Mouse (Mus musculus): ENCODE measurements at regions not wholly inside any gene's neighbourhood (a gene's known extent, or its start where the extent isn't known, plus 50 kb on each side); places are given as distances from the start of the nearest gene placed in this dataset.
"Not testable (repeated sequence)": the region's sequence is repeated elsewhere in the genome, so short reads cannot be mapped to it uniquely, and the experiment has no call there.

GRCm38 (mm10) chr12:69481420-69481819 lies 101.4 kb downstream of the Vcpkmt start:
- H3K4me3 ChIP-seq: no peak overlapping the region
- H3K9me3 ChIP-seq (replicated peaks): no peaks in the 10 kb centered on the region
- H3K36me3 ChIP-seq: no peaks in the 10 kb centered on the region
- 77% methylated on average over 3 of the region's 3 CpGs for WGBS
- no peak overlapping the region for H3K4me2 ChIP-seq (replicated peaks)
- H3K4me1 ChIP-seq: peaks cover 16% of the 10 kb centered on the region
- ATAC-seq (ENCODE audit: low FRiP score): no peak
- H3K27me3 ChIP-seq: no peaks in the 10 kb centered on the region
- H3K27ac ChIP-seq: no peak overlapping the region
- no peak overlapping the region for H3K9ac ChIP-seq

DNA sequence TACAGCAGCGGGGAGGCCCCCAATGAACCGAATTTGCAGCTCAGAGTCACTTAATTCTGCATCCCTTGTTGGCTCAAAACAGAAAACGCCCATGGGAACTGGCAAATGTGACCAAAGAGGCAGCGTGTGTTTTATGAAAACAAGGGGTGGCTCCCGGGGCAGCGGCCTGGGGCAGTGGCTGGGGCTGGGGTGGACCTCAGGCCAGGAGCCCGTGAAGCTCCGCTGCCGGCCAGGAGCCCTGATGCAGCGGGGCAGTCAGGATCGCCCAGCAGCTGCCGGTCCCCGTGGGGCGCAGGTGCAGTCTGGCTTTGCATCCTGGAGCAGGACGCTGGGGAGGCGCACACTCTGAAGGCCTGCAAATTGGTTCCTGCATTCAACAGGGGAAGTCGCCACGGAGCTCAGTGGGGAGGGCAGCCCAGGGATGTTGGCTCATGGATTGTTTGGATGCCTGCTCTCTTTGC lies 104.4 kb upstream of the Gm9887 start:
- Histone ChIP-seq H3K9ac (peak overlapping the region; percentile 33; the same call in 1 of the 2 replicates), H3K4me2 (replicated peaks) (peak overlapping the region; percentile 43), H3K4me1 (peaks cover 31% of the 10 kb centered on the region), H3K27me3 (no peaks in the 10 kb centered on the region), H3K9me3 (replicated peaks) (no peaks in the 10 kb centered on the region), H3K4me3 (peak overlapping the region; percentile 2; the same call in 1 of the 2 replicates), H3K36me3 (no peaks in the 10 kb centered on the region), H3K27ac (0 out of 2 replicates have a peak overlapping the region, but pooled peaks have one; percentile 8)
- ATAC-seq (ENCODE audit: low FRiP score): 0 out of 2 replicates have a peak, but pooled peaks have one; percentile 52
- WGBS: 6% methylated on average over 18 of the region's 18 CpGs

DNA sequence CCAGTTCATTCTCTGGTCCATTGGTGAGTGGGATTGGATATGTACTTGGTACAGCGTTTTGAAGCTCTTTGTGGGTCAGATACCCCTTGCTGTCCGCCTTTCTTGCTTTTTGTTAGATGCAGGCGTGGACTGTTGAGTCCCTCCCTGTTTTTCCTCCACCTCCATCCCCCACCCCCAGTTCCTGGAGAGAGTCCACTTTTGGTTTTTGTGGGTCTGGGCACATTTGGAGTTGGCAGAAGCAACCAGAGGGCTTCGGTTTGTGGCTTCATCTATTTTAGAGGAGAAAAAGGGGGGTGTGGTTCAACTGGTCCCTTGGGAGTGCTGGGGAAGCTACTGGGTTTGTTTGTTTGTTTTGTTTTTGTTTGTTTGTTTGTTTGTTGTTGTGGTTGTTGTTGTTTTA lies 103.9 kb upstream of the Gm9887 start:
- Histone ChIP-seq H3K4me3 (no peak overlapping the region), H3K27ac (no peak overlapping the region), H3K9me3 (replicated peaks) (no peaks in the 10 kb centered on the region), H3K4me1 (peaks cover 31% of the 10 kb centered on the region), H3K9ac (no peak overlapping the region), H3K4me2 (replicated peaks) (no peak overlapping the region), H3K36me3 (no peaks in the 10 kb centered on the region), H3K27me3 (no peaks in the 10 kb centered on the region)
- WGBS: 69% methylated on average over 4 of the region's 4 CpGs
- ATAC-seq (ENCODE audit: low FRiP score): no peak

- Histone ChIP-seq H3K9ac (no peak overlapping the region), H3K4me2 (replicated peaks) (no peak overlapping the region), H3K36me3 (no peaks in the 10 kb centered on the region), H3K4me3 (no peak overlapping the region), H3K27me3 (no peaks in the 10 kb centered on the region), H3K27ac (peak overlapping the region; percentile 62), H3K9me3 (replicated peaks) (no peaks in the 10 kb centered on the region), H3K4me1 (peaks cover 31% of the 10 kb centered on the region)
- ATAC-seq (ENCODE audit: low FRiP score): no peak
- 55% methylated on average over 17 of the region's 17 CpGs for WGBS
These were observed 102.8 kb upstream of the Gm9887 start for GRCm38 (mm10) chr12:69474916-69475661.

- Histone ChIP-seq H3K36me3 (no peaks in the 10 kb centered on the region), H3K27ac (peak overlapping the region; percentile 62), H3K4me2 (replicated peaks) (no peak overlapping the region), H3K9me3 (replicated peaks) (no peaks in the 10 kb centered on the region), H3K27me3 (no peaks in the 10 kb centered on the region), H3K4me3 (no peak overlapping the region), H3K4me1 (peaks cover 31% of the 10 kb centered on the region), H3K9ac (no peak overlapping the region)
- WGBS: 40% methylated on average over 14 of the region's 14 CpGs
- ATAC-seq (ENCODE audit: low FRiP score): peak; percentile 13; the same call in 1 of the 2 replicates
These were observed 102.1 kb upstream of the Gm9887 start for GRCm38 (mm10) chr12:69474141-69474915.

DNA sequence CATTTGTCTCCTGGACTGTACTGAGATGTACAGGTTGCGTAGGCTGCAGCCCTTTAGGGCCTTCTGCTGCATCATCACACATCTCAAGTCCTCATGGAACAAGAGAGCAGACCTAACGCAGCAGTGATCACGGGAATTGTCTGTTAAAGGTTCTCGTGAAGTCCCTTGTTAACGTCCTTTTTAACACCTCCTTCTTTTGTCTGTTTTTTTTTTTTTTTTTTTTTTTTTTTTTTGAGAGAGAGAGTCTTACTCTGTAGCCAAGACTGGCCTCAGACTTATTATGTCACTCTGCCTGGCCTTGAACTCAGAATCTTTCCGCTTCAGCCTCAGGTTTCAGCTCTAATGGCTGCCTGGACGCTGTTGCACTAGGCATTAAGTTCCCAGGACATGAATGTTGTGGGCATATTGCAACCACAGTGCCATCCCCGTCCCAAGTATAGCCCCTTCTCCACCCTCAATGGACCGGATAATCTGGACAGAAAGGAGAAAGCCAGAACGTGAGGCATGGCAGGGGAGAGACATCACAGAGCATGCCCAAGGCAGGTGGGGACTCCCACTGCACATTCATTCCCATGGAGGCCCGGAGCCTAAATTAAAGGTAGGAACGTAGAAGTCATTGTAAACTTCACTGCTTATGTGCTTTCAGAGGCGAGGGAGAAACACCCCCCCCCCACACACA lies 101.3 kb upstream of the Gm9887 start:
- H3K4me3 ChIP-seq: no peak overlapping the region
- 75% methylated on average over 13 of the region's 13 CpGs for WGBS
- ATAC-seq (ENCODE audit: low FRiP score): no peak
- no peak overlapping the region for H3K9ac ChIP-seq
- no peaks in the 10 kb centered on the region for H3K27me3 ChIP-seq
- no peaks in the 10 kb centered on the region for H3K36me3 ChIP-seq
- peak overlapping the region; percentile 62 for H3K27ac ChIP-seq
- H3K9me3 ChIP-seq (replicated peaks): no peaks in the 10 kb centered on the region
- peaks cover 31% of the 10 kb centered on the region for H3K4me1 ChIP-seq
- H3K4me2 ChIP-seq (replicated peaks): no peak overlapping the region

GRCm38 (mm10) chr12:69472912-69473311 lies 100.7 kb upstream of the Gm9887 start:
- no peak overlapping the region for H3K4me3 ChIP-seq
- H3K9me3 ChIP-seq (replicated peaks): no peaks in the 10 kb centered on the region
- no peak overlapping the region for H3K27ac ChIP-seq
- ATAC-seq (ENCODE audit: low FRiP score): no peak
- peaks cover 31% of the 10 kb centered on the region for H3K4me1 ChIP-seq
- H3K9ac ChIP-seq: no peak overlapping the region
- 91% methylated on average over 9 of the region's 9 CpGs for WGBS
- H3K4me2 ChIP-seq (replicated peaks): no peak overlapping the region
- no peaks in the 10 kb centered on the region for H3K36me3 ChIP-seq
- no peaks in the 10 kb centered on the region for H3K27me3 ChIP-seq

DNA sequence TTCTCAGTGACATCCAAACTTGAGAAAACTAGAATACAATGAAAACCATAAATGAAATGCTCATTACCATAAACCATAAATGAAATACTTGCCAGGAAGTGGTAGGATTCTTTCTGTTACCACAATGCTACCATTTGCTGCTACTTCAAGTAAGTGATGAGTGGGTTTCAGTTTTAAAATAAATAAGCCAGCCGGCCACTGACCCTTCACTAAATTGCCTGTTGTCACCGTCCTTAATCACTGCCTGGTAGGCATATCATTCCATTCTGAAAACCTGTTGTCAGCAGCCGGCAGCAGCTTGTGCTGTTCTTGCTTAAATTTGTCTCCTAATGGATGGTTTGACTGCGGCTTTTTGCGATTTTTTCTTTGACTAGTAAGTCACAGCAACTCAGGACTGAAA lies 99.6 kb upstream of the Gm9887 start:
- Histone ChIP-seq H3K9me3 (replicated peaks) (no peaks in the 10 kb centered on the region), H3K27me3 (no peaks in the 10 kb centered on the region), H3K4me1 (peaks cover 32% of the 10 kb centered on the region), H3K9ac (no peak overlapping the region), H3K36me3 (no peaks in the 10 kb centered on the region), H3K27ac (no peak overlapping the region), H3K4me2 (replicated peaks) (no peak overlapping the region), H3K4me3 (no peak overlapping the region)
- ATAC-seq (ENCODE audit: low FRiP score): no peak
- 45% methylated on average over 5 of the region's 5 CpGs for WGBS

GRCm38 (mm10) chr12:69469004-69469403 lies 96.7 kb upstream of the Gm9887 start:
- 89% methylated on average over 6 of the region's 6 CpGs for WGBS
- Histone ChIP-seq H3K9ac (no peak overlapping the region), H3K27me3 (no peaks in the 10 kb centered on the region), H3K9me3 (replicated peaks) (no peaks in the 10 kb centered on the region), H3K4me1 (peaks cover 11% of the 10 kb centered on the region; the same call in 1 of the 2 replicates), H3K27ac (no peak overlapping the region), H3K36me3 (no peaks in the 10 kb centered on the region), H3K4me2 (replicated peaks) (no peak overlapping the region), H3K4me3 (no peak overlapping the region)
- no peak for ATAC-seq (ENCODE audit: low FRiP score)

DNA sequence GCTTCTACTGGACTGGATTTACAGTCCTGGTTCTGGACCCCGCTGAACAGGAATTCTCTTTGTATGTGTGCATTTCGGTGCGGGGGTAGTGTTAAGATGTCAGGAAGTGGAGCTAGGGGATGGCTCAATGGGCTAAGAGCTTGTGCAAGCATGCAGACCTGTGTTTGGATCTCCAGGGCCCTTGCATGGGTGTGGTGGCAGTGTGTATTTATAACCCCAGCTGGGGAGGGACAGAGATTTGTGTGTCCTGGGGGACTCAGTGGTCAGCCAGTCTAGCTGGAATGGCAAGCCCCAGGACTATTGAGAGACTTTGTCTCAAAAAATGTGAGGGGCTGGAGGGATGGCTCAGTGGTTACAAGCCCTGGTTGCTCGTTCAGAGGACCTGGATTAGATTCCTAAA lies 95.1 kb upstream of the Gm9887 start:
- Histone ChIP-seq H3K4me3 (no peak overlapping the region), H3K27me3 (no peaks in the 10 kb centered on the region), H3K9me3 (replicated peaks) (no peaks in the 10 kb centered on the region), H3K4me2 (replicated peaks) (no peak overlapping the region), H3K9ac (no peak overlapping the region), H3K4me1 (peaks cover 8% of the 10 kb centered on the region), H3K27ac (no peak overlapping the region), H3K36me3 (no peaks in the 10 kb centered on the region)
- no peak for ATAC-seq (ENCODE audit: low FRiP score)
- WGBS: 79% methylated on average over 4 of the region's 4 CpGs

GRCm38 (mm10) chr12:69464906-69465305 lies 92.6 kb upstream of the Gm9887 start:
- no peak for ATAC-seq (ENCODE audit: low FRiP score)
- no peaks in the 10 kb centered on the region for H3K36me3 ChIP-seq
- no peak overlapping the region for H3K27ac ChIP-seq
- H3K9ac ChIP-seq: no peak overlapping the region
- no peaks in the 10 kb centered on the region for H3K27me3 ChIP-seq
- no peaks in the 10 kb centered on the region for H3K9me3 ChIP-seq (replicated peaks)
- H3K4me1 ChIP-seq: peaks cover 17% of the 10 kb centered on the region
- 84% methylated on average over 8 of the region's 8 CpGs for WGBS
- no peak overlapping the region for H3K4me3 ChIP-seq
- no peak overlapping the region for H3K4me2 ChIP-seq (replicated peaks)

DNA sequence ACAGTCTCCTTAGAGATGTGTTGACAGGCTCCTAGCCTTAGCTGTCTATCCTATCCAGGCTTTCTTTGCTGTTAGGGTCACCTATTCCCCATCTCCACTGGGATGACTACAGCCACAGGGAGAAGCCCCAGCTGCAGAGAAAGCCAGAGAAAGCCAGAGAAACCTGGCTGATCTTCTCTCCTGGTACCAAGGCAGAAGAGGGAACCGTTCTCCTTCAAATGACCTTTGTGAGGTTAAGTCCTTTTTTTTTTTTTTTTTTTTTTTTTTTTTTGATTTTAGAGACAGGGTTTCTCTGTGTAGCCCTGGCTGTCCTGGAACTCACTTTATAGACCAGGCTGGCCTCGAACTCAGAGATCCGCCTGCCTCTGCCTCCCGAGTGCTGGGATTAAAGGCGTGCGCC lies 91.1 kb upstream of the Gm9887 start:
- H3K27ac ChIP-seq; H3K9ac ChIP-seq; H3K9me3 ChIP-seq (replicated peaks); H3K27me3 ChIP-seq; H3K36me3 ChIP-seq; ATAC-seq (ENCODE audit: low FRiP score); H3K4me2 ChIP-seq (replicated peaks); H3K4me3 ChIP-seq: not testable (repeated sequence)
- peaks cover 17% of the 10 kb centered on the region for H3K4me1 ChIP-seq
- WGBS: 95% methylated on average over 6 of the region's 6 CpGs

All from hindbrain, embryonic 12.5 days (tissue).